Mouse (Mus musculus) layer of hippocampus, postnatal 10 days (tissue): Measurements from ENCODE around the gene Gata5. TPM values are rescaled to one million over a fixed set of nuclear protein-coding genes. Genes with fewer than 3 reads are reported as not detected.

Experiments used
- total RNA-seq, 2 experiments: library from RNA; stranded (reverse); gene quantifications; 2 replicates each; pipeline ENCODE4 v1.2.3; 2021

Gene Gata5
- total RNA-seq, 2 experiments from 2014 or later, result not detected

Other genes starting within 250 kb of the Gata5 start
- 10 to 100 TPM; 15.3 to 16.2 TPM for gene Hrh3, start 230.2 kb downstream of the Gata5 start, total RNA-seq
- gene Osbpl2, start 215.4 kb downstream of the Gata5 start, total RNA-seq, result 10 to 100 TPM; 53.2 to 54.4 TPM
- gene Adrm1, start 163.2 kb downstream of the Gata5 start, total RNA-seq, result 100 to 1,000 TPM; 107 to 117 TPM
- 1 to 10 TPM; 8.1 to 9.6 TPM for gene Lama5, start 108.8 kb downstream of the Gata5 start, total RNA-seq
- gene Rps21, start 77.3 kb downstream of the Gata5 start, total RNA-seq, result 100 to 1,000 TPM; 654 to 715 TPM
- gene Cables2, start 61.2 kb downstream of the Gata5 start, total RNA-seq, result 10 to 100 TPM; 38.6 to 40.1 TPM
- gene Rbbp8nl, start 44.8 kb downstream of the Gata5 start, total RNA-seq, result not detected
- gene Slco4a1, start 121.5 kb upstream of the Gata5 start, total RNA-seq, result 1 to 10 TPM; 1.5 to 2.6 TPM
- 10 to 100 TPM; 16.2 to 16.9 TPM for gene Ntsr1, start 165.3 kb upstream of the Gata5 start, total RNA-seq
- 10 to 100 TPM; 21.1 to 27.7 TPM for gene Mrgbp, start 246.6 kb upstream of the Gata5 start, total RNA-seq